Mouse (Mus musculus) ES-Bruce4 (cell line): ENCODE results near the gene 6030452D12Rik. TPM values are rescaled to one million over a fixed set of nuclear protein-coding genes. Genes with fewer than 3 reads are reported as not detected.

Source experiments
- H3K27ac ChIP-seq: 2 replicates; pipeline ENCODE4 v1.5.1; 2012; ENCODE audit warnings: low read length, inconsistent platforms; ENCODE audit not compliant: insufficient read depth
- H3K27me3 ChIP-seq: 2 replicates; pipeline ENCODE4 v1.6.1; 2012; ENCODE audit warnings: mild to moderate bottlenecking, low read length, inconsistent platforms; ENCODE audit not compliant: control insufficient read depth, poor library complexity, insufficient read depth, severe bottlenecking
- H3K36me3 ChIP-seq: 2 replicates; pipeline ENCODE4 v1.6.1; 2012; ENCODE audit warnings: inconsistent platforms, mild to moderate bottlenecking, low read length, moderate library complexity; ENCODE audit not compliant: control insufficient read depth, poor library complexity, insufficient read depth, severe bottlenecking
- H3K4me1 ChIP-seq: one replicate; pipeline ENCODE4 v1.8.1; 2011; ENCODE audit warnings: low read length; ENCODE audit not compliant: control insufficient read depth, insufficient read depth
- H3K4me3 ChIP-seq: 2 replicates; pipeline ENCODE4 v1.5.1; 2011; ENCODE audit warnings: low read depth, mild to moderate bottlenecking, low read length
- H3K9ac ChIP-seq: 2 replicates; pipeline ENCODE4 v1.6.1; 2012; ENCODE audit warnings: low read depth, mild to moderate bottlenecking, inconsistent platforms; ENCODE audit not compliant: poor library complexity, severe bottlenecking
- H3K9me3 ChIP-seq: replicated peaks from 2 replicates; pipeline ENCODE4 v1.6.1; 2012; ENCODE audit warnings: mild to moderate bottlenecking, low read length, inconsistent platforms; ENCODE audit not compliant: control insufficient read depth, poor library complexity, insufficient read depth, severe bottlenecking
- CTCF ChIP-seq: IDR thresholded peaks from one replicate; pipeline ENCODE4 v1.8.1; 2011; ENCODE audit warnings: low read depth, low read length
- EP300 ChIP-seq: IDR thresholded peaks from 2 replicates; pipeline ENCODE4 v1.6.1; 2011; ENCODE audit warnings: low read depth, low read length; ENCODE audit not compliant: insufficient read depth
- POLR2A ChIP-seq: IDR thresholded peaks from one replicate; pipeline ENCODE4 v1.8.1; 2011; ENCODE audit warnings: low read length; ENCODE audit not compliant: insufficient read depth
- polyA plus RNA-seq: library from polyadenylated mRNA; stranded (reverse); fragments of >200 nt; gene quantifications from 2 replicates; pipeline ENCODE4 v1.2.4, GENCODE M21; 2011; ENCODE audit warnings: low read depth; ENCODE audit not compliant: missing spikeins, insufficient read depth, insufficient read length

The 6030452D12Rik gene
- polyA plus RNA-seq, 1 experiment = not detected

DNA sequence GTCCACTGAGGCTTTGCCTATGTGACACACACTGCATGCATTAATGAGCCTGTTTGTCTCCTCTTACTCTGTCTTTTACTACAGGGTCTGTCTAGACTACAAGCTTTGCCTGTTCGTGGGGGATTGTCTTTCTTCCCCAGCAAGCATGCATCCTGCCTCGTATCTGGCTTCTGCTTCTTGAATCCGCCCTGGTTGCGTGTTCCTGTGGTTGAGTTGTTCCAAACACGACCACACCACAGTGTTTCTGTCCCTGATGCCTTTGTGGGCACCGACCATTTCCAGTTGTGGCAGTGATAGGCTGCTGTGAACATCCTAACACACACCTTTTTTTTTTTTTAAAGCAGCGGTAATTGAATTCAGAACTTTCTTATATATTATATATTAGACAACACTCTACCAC, 33.4 kb downstream of the 6030452D12Rik start:
- TF ChIP-seq EP300 (no peak), POLR2A (no peak), CTCF (no peak)
- H3K27me3 ChIP-seq = no peaks in the 10 kb centered on the region
- H3K4me3 ChIP-seq = no peak overlapping the region
- H3K9ac ChIP-seq = no peak overlapping the region
- no peaks in the 10 kb centered on the region for H3K9me3 ChIP-seq
- H3K36me3 ChIP-seq = peaks cover 13% of the 10 kb centered on the region
- no peak overlapping the region for H3K27ac ChIP-seq
- H3K4me1 ChIP-seq = peaks cover under 1% of the 10 kb centered on the region

DNA sequence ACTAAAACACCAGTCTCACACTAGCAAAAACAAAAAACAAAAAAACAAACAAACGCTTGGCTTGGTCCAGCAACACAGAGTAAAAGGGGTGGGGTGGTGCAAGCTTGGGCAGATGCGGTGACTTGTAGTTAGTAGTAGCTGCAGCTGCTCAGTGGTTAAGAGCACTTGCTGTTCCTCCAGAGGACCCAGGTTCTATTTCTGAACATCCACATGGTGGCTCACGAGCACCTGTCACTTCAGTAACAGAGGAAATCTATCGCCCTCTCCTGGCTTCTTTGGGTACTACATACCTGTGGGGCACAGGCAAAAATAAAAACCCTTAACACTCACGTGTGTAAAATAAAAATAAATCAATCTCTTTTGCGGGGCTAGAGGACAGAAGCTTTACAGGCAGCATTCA, 34.1 kb downstream of the 6030452D12Rik start:
- no peak overlapping the region for H3K4me3 ChIP-seq
- H3K9ac ChIP-seq = no peak overlapping the region
- no peak overlapping the region for H3K27ac ChIP-seq
- H3K27me3 ChIP-seq = no peaks in the 10 kb centered on the region
- peaks cover 13% of the 10 kb centered on the region for H3K36me3 ChIP-seq
- TF ChIP-seq CTCF = peak; percentile 68
- TF ChIP-seq EP300 = no peak
- no peaks in the 10 kb centered on the region for H3K4me1 ChIP-seq
- no peaks in the 10 kb centered on the region for H3K9me3 ChIP-seq

DNA sequence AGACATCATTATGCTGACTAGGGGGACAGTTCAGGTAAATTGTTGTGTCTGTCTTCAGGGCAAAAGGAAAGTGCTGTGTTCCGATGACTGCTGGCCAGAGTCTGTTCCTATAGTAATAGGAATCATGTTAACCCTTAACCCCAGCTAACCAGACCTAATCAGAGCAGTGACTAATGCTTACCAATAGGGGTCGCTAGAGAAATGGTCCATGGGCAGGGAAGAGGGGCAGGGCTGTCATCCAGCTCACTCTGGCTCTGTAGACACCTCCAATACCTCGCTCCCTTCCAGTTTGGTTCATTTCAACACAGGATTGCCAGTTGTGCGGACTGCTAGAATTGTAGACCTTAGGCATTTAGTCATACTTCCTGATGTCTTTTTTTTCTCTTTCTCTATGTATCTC, 35.1 kb downstream of the 6030452D12Rik start:
- no peak for TF ChIP-seq EP300
- peak; percentile 83 for TF ChIP-seq CTCF
- H3K4me1 ChIP-seq = no peaks in the 10 kb centered on the region
- H3K9ac ChIP-seq = no peak overlapping the region
- H3K27ac ChIP-seq = no peak overlapping the region
- H3K27me3 ChIP-seq = no peaks in the 10 kb centered on the region
- H3K4me3 ChIP-seq = no peak overlapping the region
- no peaks in the 10 kb centered on the region for H3K9me3 ChIP-seq
- H3K36me3 ChIP-seq = peaks cover 16% of the 10 kb centered on the region

DNA sequence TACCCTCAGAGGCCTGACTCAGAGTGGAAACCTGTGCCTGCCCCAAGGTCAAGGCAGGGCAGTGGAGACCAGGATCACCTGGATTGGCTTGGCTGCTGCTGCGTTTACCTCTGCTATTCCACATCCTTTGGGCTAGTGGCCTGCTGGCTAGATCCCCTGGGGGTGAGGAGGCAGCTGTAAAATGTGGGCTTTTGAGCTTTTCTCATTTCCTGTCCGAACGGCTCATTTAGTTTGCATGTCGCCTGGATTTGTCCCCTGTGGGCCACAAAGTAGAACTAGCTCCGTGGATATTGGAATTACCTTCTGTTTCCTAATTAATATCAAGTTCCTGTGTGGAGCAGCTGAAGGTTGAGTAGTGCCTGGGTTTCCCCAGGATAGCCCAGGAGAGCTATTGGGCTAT, 38.9 kb downstream of the 6030452D12Rik start:
- Histone ChIP-seq H3K9ac (no peak overlapping the region), H3K4me3 (no peak overlapping the region), H3K36me3 (peaks cover 31% of the 10 kb centered on the region), H3K27ac (no peak overlapping the region), H3K9me3 (no peaks in the 10 kb centered on the region), H3K27me3 (no peaks in the 10 kb centered on the region), H3K4me1 (no peaks in the 10 kb centered on the region)
- TF ChIP-seq CTCF (no peak), POLR2A (no peak), EP300 (no peak)

DNA sequence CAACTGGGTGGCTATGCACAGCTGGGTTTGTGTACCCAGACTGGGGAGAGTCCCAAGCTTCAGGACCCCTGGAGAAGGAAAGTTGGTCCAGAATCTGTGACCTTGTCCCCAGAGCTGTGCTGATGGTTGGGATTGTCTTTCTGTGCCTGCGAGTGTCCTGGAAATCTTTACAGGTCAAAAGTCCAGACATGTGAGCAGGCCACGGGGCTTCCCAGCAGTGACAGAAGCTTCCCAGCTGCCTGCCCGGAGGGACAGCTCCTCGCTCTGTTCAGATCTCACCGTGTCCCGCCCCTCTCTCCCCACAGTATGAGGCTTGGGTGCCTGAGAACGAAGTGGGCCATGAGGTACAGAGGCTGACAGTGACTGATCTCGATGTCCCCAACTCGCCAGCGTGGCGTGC, 40.7 kb downstream of the 6030452D12Rik start:
- TF ChIP-seq CTCF (no peak), EP300 (no peak), POLR2A (no peak)
- Histone ChIP-seq H3K4me3 (no peak overlapping the region), H3K4me1 (no peaks in the 10 kb centered on the region), H3K9ac (no peak overlapping the region), H3K27ac (no peak overlapping the region), H3K36me3 (peaks cover 46% of the 10 kb centered on the region), H3K27me3 (no peaks in the 10 kb centered on the region), H3K9me3 (no peaks in the 10 kb centered on the region)

DNA sequence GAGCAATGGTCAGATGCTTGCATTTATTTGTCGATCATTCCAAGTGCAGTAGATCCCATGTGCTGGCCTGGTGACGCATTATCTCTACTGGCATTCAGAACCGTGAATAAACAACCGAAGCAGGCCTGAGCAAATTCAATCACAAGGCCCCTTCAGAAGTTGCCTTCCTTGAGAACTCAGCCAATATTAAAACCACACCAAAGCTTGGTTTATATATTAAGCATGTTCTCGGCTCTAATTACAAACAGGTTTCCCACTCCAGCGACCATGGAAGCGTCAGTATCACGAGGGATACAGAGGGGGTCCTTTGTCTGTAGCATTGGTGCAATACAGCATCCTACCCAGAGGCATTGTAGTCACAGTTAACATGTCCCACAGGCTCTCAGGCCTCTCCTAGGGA, 42.7 kb downstream of the 6030452D12Rik start:
- Histone ChIP-seq H3K4me1 (no peaks in the 10 kb centered on the region), H3K27me3 (no peaks in the 10 kb centered on the region), H3K4me3 (no peak overlapping the region), H3K9ac (no peak overlapping the region), H3K9me3 (no peaks in the 10 kb centered on the region), H3K36me3 (peaks cover 46% of the 10 kb centered on the region), H3K27ac (no peak overlapping the region)
- TF ChIP-seq EP300 (no peak), CTCF (no peak), POLR2A (no peak)

DNA sequence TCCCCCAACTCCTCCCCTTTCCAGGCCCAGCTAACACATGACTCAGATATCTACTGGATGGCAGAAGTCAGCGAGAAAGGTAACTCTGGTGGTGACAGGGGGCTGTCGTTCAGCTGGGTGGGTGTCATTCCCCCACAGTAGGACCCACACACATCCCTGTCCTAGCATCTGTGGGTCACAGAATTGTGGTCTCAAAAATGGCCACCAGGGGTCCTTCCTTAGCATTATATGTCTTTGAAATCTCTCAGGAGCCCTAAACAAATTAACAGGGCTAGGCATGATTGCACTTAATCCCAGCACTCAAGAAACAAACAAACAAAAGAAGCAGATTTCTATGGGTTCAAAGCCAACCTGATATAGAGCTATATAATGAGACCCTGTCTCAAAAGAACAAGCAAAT, 44.8 kb downstream of the 6030452D12Rik start:
- no peaks in the 10 kb centered on the region for H3K9me3 ChIP-seq
- no peaks in the 10 kb centered on the region for H3K4me1 ChIP-seq
- no peak overlapping the region for H3K4me3 ChIP-seq
- no peak for TF ChIP-seq EP300
- TF ChIP-seq POLR2A = no peak
- no peak for TF ChIP-seq CTCF
- peaks cover 41% of the 10 kb centered on the region for H3K36me3 ChIP-seq
- H3K27ac ChIP-seq = no peak overlapping the region
- H3K9ac ChIP-seq = no peak overlapping the region
- no peaks in the 10 kb centered on the region for H3K27me3 ChIP-seq
